Mouse (Mus musculus): ENCODE results near the gene Maats1.

Gene Maats1

GRCm38 (mm10) chr16:38341396-38342324 lies at the start of gene Maats1:
TSS of gene Maats1 (minus strand) at chr16:38342143.
- peak; percentile 62 for DNase-seq (ENCODE audit: low spot score)

GRCm38 (mm10) chr16:38390322-38390721 lies 48.4 kb upstream of the Maats1 start:
- DNase-seq (ENCODE audit: low spot score) = no peak

GRCm38 (mm10) chr16:38389284-38389893 lies 47.4 kb upstream of the Maats1 start:
- no peak for DNase-seq (ENCODE audit: low spot score)

GRCm38 (mm10) chr16:38388757-38389156 lies 46.8 kb upstream of the Maats1 start:
- no peak for DNase-seq (ENCODE audit: low spot score)

GRCm38 (mm10) chr16:38387389-38387788 lies 45.4 kb upstream of the Maats1 start:
- DNase-seq (ENCODE audit: low spot score) = no peak

- no peak for DNase-seq (ENCODE audit: low spot score)
These were observed 43.8 kb upstream of the Maats1 start for GRCm38 (mm10) chr16:38385700-38386099.

GRCm38 (mm10) chr16:38385184-38385634 lies 43.3 kb upstream of the Maats1 start:
- DNase-seq (ENCODE audit: low spot score) = no peak

GRCm38 (mm10) chr16:38383683-38384082 lies 41.7 kb upstream of the Maats1 start:
- DNase-seq (ENCODE audit: low spot score) = no peak

GRCm38 (mm10) chr16:38379926-38380325 lies 38.0 kb upstream of the Maats1 start:
- no peak for DNase-seq (ENCODE audit: low spot score)

GRCm38 (mm10) chr16:38379493-38379892 lies 37.5 kb upstream of the Maats1 start:
- no peak for DNase-seq (ENCODE audit: low spot score)

- no peak for DNase-seq (ENCODE audit: low spot score)
These were observed 37.1 kb upstream of the Maats1 start for GRCm38 (mm10) chr16:38379088-38379487.

GRCm38 (mm10) chr16:38378591-38378990 lies 36.6 kb upstream of the Maats1 start:
- no peak for DNase-seq (ENCODE audit: low spot score)

- no peak for DNase-seq (ENCODE audit: low spot score)
These were observed 35.6 kb upstream of the Maats1 start for GRCm38 (mm10) chr16:38377546-38377945.

GRCm38 (mm10) chr16:38376841-38377249 lies 34.9 kb upstream of the Maats1 start:
- DNase-seq (ENCODE audit: low spot score) = no peak

- peak; percentile 24 for DNase-seq (ENCODE audit: low spot score)
These were observed 34.4 kb upstream of the Maats1 start for GRCm38 (mm10) chr16:38376163-38376840.

- DNase-seq (ENCODE audit: low spot score) = no peak
These were observed 33.2 kb upstream of the Maats1 start for GRCm38 (mm10) chr16:38375182-38375581.

- DNase-seq (ENCODE audit: low spot score) = no peak
These were observed 32.6 kb upstream of the Maats1 start for GRCm38 (mm10) chr16:38374379-38375140.

- DNase-seq (ENCODE audit: low spot score) = no peak
These were observed 32.0 kb upstream of the Maats1 start for GRCm38 (mm10) chr16:38373941-38374340.

- DNase-seq (ENCODE audit: low spot score) = no peak
These were observed 31.5 kb upstream of the Maats1 start for GRCm38 (mm10) chr16:38373439-38373838.

- DNase-seq (ENCODE audit: low spot score) = no peak
These were observed 30.9 kb upstream of the Maats1 start for GRCm38 (mm10) chr16:38372876-38373275.

GRCm38 (mm10) chr16:38371705-38372296 lies 29.9 kb upstream of the Maats1 start:
- DNase-seq (ENCODE audit: low spot score) = no peak

Data from MN1 (cell line).